Mouse (Mus musculus) CH12.LX (cell line): ENCODE measurements at regions not wholly inside any gene's neighbourhood (a gene's known extent, or its start where the extent isn't known, plus 50 kb on each side); places are given as distances from the start of the nearest gene placed in this dataset.

Experiments
- DNase-seq: peaks from one replicate; pipeline ENCODE4 v3.0.0-alpha.2; 2013; ENCODE audit errors: extremely low read depth
- H3K27ac ChIP-seq: 2 replicates; pipeline ENCODE4 v1.5.1; 2012; ENCODE audit warnings: low read depth, mild to moderate bottlenecking, control low read depth, moderate library complexity; ENCODE audit not compliant: insufficient read depth
- H3K27me3 ChIP-seq: replicated peaks from 2 replicates; pipeline ENCODE3; 2012; ENCODE audit warnings: inconsistent platforms
- H3K36me3 ChIP-seq, 2 experiments: replicated peaks in 1 of 2; 2 replicates each; pipeline versions ENCODE3 to v1.6.1; 2012; ENCODE audit warnings: inconsistent platforms in 1 of 2, low read length in 1 of 2, mild to moderate bottlenecking in 1 of 2, mixed read lengths in 1 of 2, moderate library complexity in 1 of 2; ENCODE audit not compliant: control insufficient read depth in 1 of 2, insufficient read depth in 1 of 2
- H3K4me1 ChIP-seq, 2 experiments: 2 replicates each; pipeline ENCODE4 v1.6.1; 2012; ENCODE audit warnings: inconsistent platforms in 1 of 2, moderate library complexity in 1 of 2; ENCODE audit not compliant: insufficient read depth in 2 of 2, control insufficient read depth in 1 of 2
- H3K4me2 ChIP-seq: 2 replicates; pipeline ENCODE4 v1.6.1; 2012; ENCODE audit warnings: low read depth, mild to moderate bottlenecking, control low read depth; ENCODE audit not compliant: poor library complexity, insufficient read depth, severe bottlenecking
- H3K4me3 ChIP-seq, 3 experiments: fragments of 150-350 bp in 1 of 3; sonication (generic) in 1 of 3; replicated peaks in 1 of 3; 2 replicates each; pipeline versions ENCODE3 to v1.5.1; 2011 to 2012; ENCODE audit warnings: low read depth in 2 of 3, low read length in 2 of 3, mild to moderate bottlenecking in 2 of 3, moderate library complexity in 2 of 3, control low read depth in 1 of 3, improper control_type of control experiment in 1 of 3, inconsistent platforms in 1 of 3, mixed read lengths in 1 of 3; ENCODE audit not compliant: poor library complexity in 1 of 3
- H3K79me2 ChIP-seq: replicated peaks from 2 replicates; pipeline ENCODE4 v1.6.1; 2012; ENCODE audit warnings: mild to moderate bottlenecking, moderate library complexity; ENCODE audit not compliant: control insufficient read depth, poor library complexity, insufficient read depth, severe bottlenecking; ENCODE audit errors: extremely low read depth
- H3K9ac ChIP-seq: 2 replicates; pipeline ENCODE4 v1.6.1; 2012; ENCODE audit warnings: low read depth, mild to moderate bottlenecking, control low read depth, moderate library complexity; ENCODE audit not compliant: insufficient read depth
- H3K9me3 ChIP-seq: replicated peaks from 2 replicates; pipeline ENCODE3; 2012; ENCODE audit warnings: low read length, inconsistent platforms, mixed read lengths
- EP300 ChIP-seq: IDR thresholded peaks from 2 replicates; pipeline ENCODE4 v1.6.1; 2011; ENCODE audit warnings: low read length, improper control_type of control experiment
- ETS1 ChIP-seq: conservative IDR thresholded peaks from 2 replicates; pipeline ENCODE4 v1.6.1; 2012; ENCODE audit warnings: low read depth, mild to moderate bottlenecking, inconsistent platforms, low read length, improper control_type of control experiment, moderate library complexity
- GABPA ChIP-seq: IDR thresholded peaks from 2 replicates; pipeline ENCODE4 v1.6.1; 2012; ENCODE audit warnings: low read depth, low read length, improper control_type of control experiment, inconsistent platforms; ENCODE audit not compliant: insufficient replicate concordance
- HCFC1 ChIP-seq: IDR thresholded peaks from 2 replicates; pipeline ENCODE4 v1.6.1; 2012; ENCODE audit warnings: low read depth, mild to moderate bottlenecking, inconsistent platforms, low read length, improper control_type of control experiment
- JUN ChIP-seq: IDR thresholded peaks from 2 replicates; pipeline ENCODE4 v1.6.1; 2011; ENCODE audit warnings: low read depth, mild to moderate bottlenecking, low read length, improper control_type of control experiment, moderate library complexity; ENCODE audit not compliant: insufficient read depth
- MAFK ChIP-seq: IDR thresholded peaks from 2 replicates; pipeline ENCODE4 v1.6.1; 2011; ENCODE audit warnings: low read length, improper control_type of control experiment; ENCODE audit not compliant: insufficient replicate concordance
- MAZ ChIP-seq: IDR thresholded peaks from 2 replicates; pipeline ENCODE4 v1.6.1; 2012; ENCODE audit warnings: low read depth, mild to moderate bottlenecking, inconsistent platforms, low read length, improper control_type of control experiment, moderate library complexity
- MEF2A ChIP-seq: IDR thresholded peaks from 2 replicates; pipeline ENCODE4 v1.6.1; 2014; ENCODE audit warnings: low read depth, mild to moderate bottlenecking, inconsistent platforms, low read length, improper control_type of control experiment, borderline replicate concordance
- POLR2A ChIP-seq: IDR thresholded peaks from 2 replicates; pipeline ENCODE4 v1.6.1; 2011; ENCODE audit warnings: low read depth, mild to moderate bottlenecking, improper control_type of control experiment, low read length
- POLR2AphosphoS2 ChIP-seq: IDR thresholded peaks from 2 replicates; pipeline ENCODE4 v1.6.1; 2011; ENCODE audit warnings: low read depth, low read length, improper control_type of control experiment
- SMC3 ChIP-seq: IDR thresholded peaks from 2 replicates; pipeline ENCODE4 v1.6.1; 2011; ENCODE audit warnings: low read depth, low read length, improper control_type of control experiment
- TCF12 ChIP-seq: IDR thresholded peaks from 2 replicates; pipeline ENCODE4 v1.6.1; 2014; ENCODE audit warnings: low read depth, mild to moderate bottlenecking, inconsistent platforms, low read length, improper control_type of control experiment
- USF2 ChIP-seq: conservative IDR thresholded peaks from 2 replicates; pipeline ENCODE4 v1.6.1; 2011; ENCODE audit warnings: low read depth, low read length, improper control_type of control experiment
- ZC3H11A ChIP-seq: IDR thresholded peaks from 2 replicates; pipeline ENCODE4 v1.6.1; 2012; ENCODE audit warnings: low read depth, mild to moderate bottlenecking, inconsistent platforms, low read length, improper control_type of control experiment
- ZKSCAN1 ChIP-seq: IDR thresholded peaks from 2 replicates; pipeline ENCODE4 v1.6.1; 2012; ENCODE audit warnings: low read depth, inconsistent platforms, low read length, improper control_type of control experiment, borderline replicate concordance
- ZMIZ1 ChIP-seq: IDR thresholded peaks from 2 replicates; pipeline ENCODE4 v1.6.1; 2012; ENCODE audit warnings: low read depth, mild to moderate bottlenecking, inconsistent platforms, low read length, improper control_type of control experiment
- dilution Hi-C: fragments of 300-500 bp; cut with MboI; formaldehyde crosslinking; loops from 2 replicates; pipeline ENCODE4 v1.14.3; 2020; ENCODE audit warnings: low sequenced_read_pairs; ENCODE audit not compliant: extremely low pct_unique_long_range_greater_than_20kb, extremely low pct_ligation_motif_present
- in situ Hi-C: fragments of 300-500 bp; cut with MboI; formaldehyde crosslinking; loops from 3 replicates; pipeline ENCODE4 v1.14.3; 2019; ENCODE audit warnings: low sequenced_read_pairs, low pct_ligation_motif_present, low pct_unique_long_range_greater_than_20kb, mixed read lengths

- in situ Hi-C loops, result no loop called here
- Histone ChIP-seq H3K27ac (no peak overlapping the region), H3K36me3 (no peaks in the 10 kb centered on the region), H3K4me2 (no peak overlapping the region), H3K27me3 (no peaks in the 10 kb centered on the region), H3K9ac (no peak overlapping the region), H3K9me3 (no peaks in the 10 kb centered on the region), H3K4me1 (peaks cover 8 to 23% of the 10 kb centered on the region in 2 experiments), H3K4me3 (no peak overlapping the region), H3K79me2 (no peaks in the 10 kb centered on the region)
- dilution Hi-C loops, result no loop called here
- DNase-seq, result no peak
- TF ChIP-seq ETS1 (no peak), TCF12 (no peak), MAFK (no peak), JUN (no peak), ZMIZ1 (no peak), EP300 (no peak), POLR2A (no peak), USF2 (no peak), MAZ (no peak), ZC3H11A (no peak)
These were observed 206.1 kb downstream of the Tle3 start for GRCm38 (mm10) chr9:61578255-61578654.

- peaks cover under 1 to 6% of the 10 kb centered on the region in 2 experiments for H3K4me1 ChIP-seq
- no peaks in the 10 kb centered on the region for H3K79me2 ChIP-seq
- no peak for TF ChIP-seq JUN
- no peak for TF ChIP-seq HCFC1
- TF ChIP-seq TCF12, result no peak
- DNase-seq, result no peak
- H3K4me3 ChIP-seq, result no peak overlapping the region
- H3K36me3 ChIP-seq, result no peaks in the 10 kb centered on the region
- dilution Hi-C loops, result no loop called here
- H3K9me3 ChIP-seq, result peaks cover 9% of the 10 kb centered on the region
- in situ Hi-C loops, result no loop called here
- no peak overlapping the region for H3K4me2 ChIP-seq
- no peak overlapping the region for H3K27ac ChIP-seq
- no peak overlapping the region for H3K9ac ChIP-seq
- no peaks in the 10 kb centered on the region for H3K27me3 ChIP-seq
These were observed 201.6 kb downstream of the Tle3 start for GRCm38 (mm10) chr9:61573634-61574359.

- no peaks in the 10 kb centered on the region for H3K36me3 ChIP-seq
- no peak for DNase-seq
- H3K27me3 ChIP-seq, result no peaks in the 10 kb centered on the region
- H3K4me2 ChIP-seq, result no peak overlapping the region
- no peak overlapping the region for H3K4me3 ChIP-seq
- TF ChIP-seq POLR2AphosphoS2, result no peak
- TF ChIP-seq MAZ, result no peak
- TF ChIP-seq SMC3, result no peak
- TF ChIP-seq ZKSCAN1, result no peak
- TF ChIP-seq JUN, result no peak
- no peak for TF ChIP-seq GABPA
- no peak for TF ChIP-seq MEF2A
- TF ChIP-seq, all 38 proteins: peak for 0
- Histone ChIP-seq H3K79me2 (no peaks in the 10 kb centered on the region), H3K27ac (no peak overlapping the region), H3K4me1 (peaks cover 0 to 3% of the 10 kb centered on the region in 2 experiments; a peak in 1 of 4 replicates), H3K9ac (no peak overlapping the region), H3K9me3 (no peaks in the 10 kb centered on the region)
- in situ Hi-C loops, result no loop called here
- dilution Hi-C loops, result no loop called here
These were observed 190.9 kb downstream of the Tle3 start for GRCm38 (mm10) chr9:61563017-61563416.
